Mouse (Mus musculus) layer of hippocampus, adult 8-10 months (tissue): ENCODE results near the gene Gm9922. TPM values are rescaled to one million over a fixed set of nuclear protein-coding genes. Genes with fewer than 3 reads are reported as not detected.

Source experiments
- DNase-seq, 2 experiments: peaks; one replicate each; pipeline ENCODE4 v3.0.0; 2022; ENCODE audit warnings: low spot score in 2 of 2
- total RNA-seq, 4 experiments: library from RNA; stranded (reverse); gene quantifications; 2 replicates each; pipeline ENCODE4 v1.2.4; 2022

Gm9922 gene
- total RNA-seq, 4 experiments from 2014 or later, result 0.91 TPM; not detected in 3

GRCm38 (mm10) chr14:101687696-101688095 lies 41.9 kb downstream of the Gm9922 start:
- no peak for DNase-seq

Other genes with a start within 250 kb of the Gm9922 start
- gene Tbc1d4, start 120.6 kb downstream of the Gm9922 start, total RNA-seq, result 10 to 100 TPM in 3 of 4 experiments, 1 to 10 TPM in 1; 9.0 to 10.4 (median 10.1) TPM
- 10 to 100 TPM; 56.7 to 68.2 (median 65.6) TPM for gene Commd6, start 89.1 kb downstream of the Gm9922 start, total RNA-seq
- gene Uchl3, start 75.8 kb downstream of the Gm9922 start, total RNA-seq, result 10 to 100 TPM; 41.6 to 48.7 (median 44.4) TPM
- gene Lmo7, start 143 bp upstream of the Gm9922 start, total RNA-seq, result 100 to 1,000 TPM; 111 to 135 (median 125) TPM